In genomic region chr3:86375276-86375675, GRCm38 (mm10) we compare ENCODE assay signal across 21 mouse cellular contexts.
DNase-seq lines count a peak whose midpoint lies in the region; ATAC-seq and TF ChIP-seq lines count a peak whose summit lies in the region.
"Had no signal": no experiment of that assay in that cellular context is flagged by ENCODE, and none has a peak within 500 bp of the region (broad histone marks: within the 10 kb centered on the region; RNA-seq: fewer than 3 reads in every experiment).

No protein-coding gene starts in this region.

- WGBS in midbrain, embryonic 11.5 days, result 84% methylated on average over 2 of the region's 2 CpGs
- 94% methylated on average over 2 of the region's 2 CpGs for WGBS in midbrain, embryonic 15.5 days

- no peak overlapping the region for H3K4me3 ChIP-seq in midbrain, embryonic 11.5 days (ENCODE audit: low read depth, low read length)
- no peak overlapping the region for H3K4me3 ChIP-seq in midbrain, embryonic 15.5 days
- no peak overlapping the region for H3K4me3 ChIP-seq in left cerebral cortex, adult 2 months
- H3K4me3 ChIP-seq: embryonic facial prominence, embryonic 12.5 days; forebrain, embryonic 13.5 days; forebrain, embryonic 15.5 days had no signal

- H3K36me3 ChIP-seq in midbrain, embryonic 11.5 days (ENCODE audit: control insufficient read depth, insufficient read depth, low read length), result no peaks in the 10 kb centered on the region
- H3K36me3 ChIP-seq in midbrain, embryonic 15.5 days (replicated peaks), result no peaks in the 10 kb centered on the region
- H3K36me3 ChIP-seq: embryonic facial prominence, embryonic 12.5 days; forebrain, embryonic 15.5 days had no signal

- no peak overlapping the region for H3K9ac ChIP-seq in midbrain, embryonic 11.5 days (ENCODE audit: low read length)
- no peak overlapping the region for H3K9ac ChIP-seq in midbrain, embryonic 15.5 days
- H3K9ac ChIP-seq: embryonic facial prominence, embryonic 12.5 days; forebrain, embryonic 13.5 days; forebrain, embryonic 15.5 days; forebrain, postnatal 0 days had no signal

- no peak overlapping the region for H3K27ac ChIP-seq in midbrain, embryonic 11.5 days (ENCODE audit: low read depth, low read length)
- H3K27ac ChIP-seq in midbrain, embryonic 15.5 days, result no peak overlapping the region
- H3K27ac ChIP-seq in left cerebral cortex, adult 2 months, result no peak overlapping the region
- H3K27ac ChIP-seq: embryonic facial prominence, embryonic 12.5 days; forebrain, embryonic 13.5 days; forebrain, embryonic 15.5 days had no signal

- peak; percentile 66 for DNase-seq in midbrain, embryonic 11.5 days (ENCODE audit: low spot score, missing footprints)
- peak; percentile 58 for DNase-seq in embryo, embryonic 10.5 days (ENCODE audit: low spot score)
- DNase-seq in embryo, embryonic 9.5 days (ENCODE audit: extremely low spot score), result peak; percentile 16
- DNase-seq in mesoderm, embryonic 11.5 days (ENCODE audit: low read depth, low spot score), result peak; percentile 25
- DNase-seq in lung, postnatal 10 days, result no peak
- DNase-seq in ovary, postnatal 36 days (ENCODE audit: low spot score), result no peak
- no peak for DNase-seq in left cerebral cortex, adult 2 months (ENCODE audit: extremely low spot score in 1 of 2, low spot score in 2 of 2)
- DNase-seq: adrenal gland, adult 2 months; adrenal gland, postnatal 10 days; adrenal gland, postnatal 25 days; cerebellum, adult 11 months; cerebellum, adult 18-20 months; cerebellum, adult 8-10 months; cerebellum, adult 9-11 months; cerebellum, postnatal 14 days; cerebellum, postnatal 36 days; forebrain, postnatal 0 days had no signal

- H3K4me1 ChIP-seq in midbrain, embryonic 11.5 days (ENCODE audit: control insufficient read depth, insufficient read depth, low read length), result no peaks in the 10 kb centered on the region
- H3K4me1 ChIP-seq in midbrain, embryonic 15.5 days, result no peaks in the 10 kb centered on the region
- H3K4me1 ChIP-seq: embryonic facial prominence, embryonic 12.5 days; forebrain, embryonic 13.5 days; forebrain, embryonic 15.5 days had no signal

- intact Hi-C loops in left cerebral cortex, adult 2 months (cut with DNase I), result no loop called here

- no peak for TF ChIP-seq CTCF in left cerebral cortex, adult 2 months (IDR thresholded peaks at IDR 0.05)

- H3K27me3 ChIP-seq in midbrain, embryonic 11.5 days (ENCODE audit: control insufficient read depth, insufficient read depth, low read length), result no peaks in the 10 kb centered on the region
- H3K27me3 ChIP-seq in midbrain, embryonic 15.5 days (replicated peaks), result no peaks in the 10 kb centered on the region
- H3K27me3 ChIP-seq: embryonic facial prominence, embryonic 12.5 days; forebrain, embryonic 13.5 days; forebrain, embryonic 15.5 days had no signal

- ATAC-seq in midbrain, embryonic 11.5 days (ENCODE audit: low FRiP score), result no peak
- no peak for ATAC-seq in midbrain, embryonic 15.5 days (replicated peaks)
- ATAC-seq: forebrain, embryonic 13.5 days; forebrain, embryonic 15.5 days; forebrain, postnatal 0 days had no signal

- H3K9me3 ChIP-seq in midbrain, embryonic 11.5 days (ENCODE audit: control insufficient read depth, low read length), result no peaks in the 10 kb centered on the region
- H3K9me3 ChIP-seq in midbrain, embryonic 15.5 days, result no peaks in the 10 kb centered on the region
- H3K9me3 ChIP-seq: embryonic facial prominence, embryonic 12.5 days; forebrain, embryonic 13.5 days; forebrain, embryonic 15.5 days had no signal

- no peak overlapping the region for H3K4me2 ChIP-seq in midbrain, embryonic 11.5 days
- H3K4me2 ChIP-seq in midbrain, embryonic 15.5 days, result no peak overlapping the region
- H3K4me2 ChIP-seq: embryonic facial prominence, embryonic 12.5 days; forebrain, embryonic 13.5 days; forebrain, embryonic 15.5 days had no signal

Comparison
In these comparisons a context has a peak if more than half of its experiments do, and no peak if none do; other contexts are left out.
1. DNase-seq: peak in midbrain, embryonic 11.5 days (single experiment), embryo, embryonic 10.5 days (single experiment), embryo, embryonic 9.5 days (single experiment) and mesoderm, embryonic 11.5 days (single experiment); none in lung, postnatal 10 days (single experiment), ovary, postnatal 36 days (single experiment) and left cerebral cortex, adult 2 months (0 of 2).